Mouse (Mus musculus) neutrophil, adult 5-6 weeks (primary cell): ENCODE measurements around the gene Ltbp2. TPM values are rescaled to one million over a fixed set of nuclear protein-coding genes. Genes with fewer than 3 reads are reported as not detected.

Source experiments
- ATAC-seq: fragments of 151-379, 151-347 bp; 2 replicates; pipeline ENCODE4 v1.8.0; 2017; ENCODE audit warnings: mild to moderate bottlenecking, moderate TSS enrichment; ENCODE audit not compliant: insufficient number of reproducible peaks, poor library complexity, low FRiP score, severe bottlenecking; ENCODE audit errors: extremely low read depth
- total RNA-seq: library from RNA; stranded (forward); fragments of 200-1000 nt; gene quantifications from 2 replicates; pipeline ENCODE4 v1.2.3, GENCODE M21; 2017

The Ltbp2 gene
- total RNA-seq, 1 experiment from 2014 or later: 0.12 TPM

GRCm38 (mm10) chr12:84812004-84812403, 64.3 kb downstream of the Ltbp2 start:
- ATAC-seq: no peak

GRCm38 (mm10) chr12:84811510-84811909, 64.8 kb downstream of the Ltbp2 start:
- no peak for ATAC-seq

- ATAC-seq: no peak
Measured at GRCm38 (mm10) chr12:84810810-84811209, 65.5 kb downstream of the Ltbp2 start.

GRCm38 (mm10) chr12:84809033-84809432, 67.3 kb downstream of the Ltbp2 start:
- ATAC-seq: peak; percentile 2; the same call in 1 of the 2 replicates

- no peak for ATAC-seq
Measured at GRCm38 (mm10) chr12:84807351-84807750, 69.0 kb downstream of the Ltbp2 start.

- ATAC-seq: no peak
Measured at GRCm38 (mm10) chr12:84806726-84807125, 69.6 kb downstream of the Ltbp2 start.

GRCm38 (mm10) chr12:84806010-84806409, 70.3 kb downstream of the Ltbp2 start:
- no peak for ATAC-seq

- no peak for ATAC-seq
Measured at GRCm38 (mm10) chr12:84805228-84805842, 71.0 kb downstream of the Ltbp2 start.

- no peak for ATAC-seq
Measured at GRCm38 (mm10) chr12:84802625-84803024, 73.7 kb downstream of the Ltbp2 start.

GRCm38 (mm10) chr12:84801532-84802110, 74.7 kb downstream of the Ltbp2 start:
- no peak for ATAC-seq

GRCm38 (mm10) chr12:84800419-84800818, 75.9 kb downstream of the Ltbp2 start:
- no peak for ATAC-seq

- no peak for ATAC-seq
Measured at GRCm38 (mm10) chr12:84799086-84799485, 77.2 kb downstream of the Ltbp2 start.

- no peak for ATAC-seq
Measured at GRCm38 (mm10) chr12:84794647-84795046, 81.7 kb downstream of the Ltbp2 start.

GRCm38 (mm10) chr12:84792629-84793028, 83.7 kb downstream of the Ltbp2 start:
- no peak for ATAC-seq

- no peak for ATAC-seq
Measured at GRCm38 (mm10) chr12:84790853-84791252, 85.5 kb downstream of the Ltbp2 start.

GRCm38 (mm10) chr12:84786091-84786490, 90.2 kb downstream of the Ltbp2 start:
- ATAC-seq: no peak

- ATAC-seq: peak; percentile 58; the same call in 1 of the 2 replicates
Measured at GRCm38 (mm10) chr12:84784604-84785381, 91.5 kb downstream of the Ltbp2 start.

GRCm38 (mm10) chr12:84776229-84776628, 100.1 kb downstream of the Ltbp2 start:
- ATAC-seq: no peak

- ATAC-seq: no peak
Measured at GRCm38 (mm10) chr12:84774376-84774775, 102.0 kb downstream of the Ltbp2 start.

GRCm38 (mm10) chr12:84773476-84773875, 102.9 kb downstream of the Ltbp2 start:
- ATAC-seq: no peak
